Mouse (Mus musculus) brain, adult 2 months (tissue): ENCODE measurements around the gene Ap2m1.

Source experiments
- DNase-seq: peaks from one replicate; pipeline ENCODE4 v3.0.0; 2011; ENCODE audit warnings: low read depth, low spot score

The Ap2m1 gene

DNA sequence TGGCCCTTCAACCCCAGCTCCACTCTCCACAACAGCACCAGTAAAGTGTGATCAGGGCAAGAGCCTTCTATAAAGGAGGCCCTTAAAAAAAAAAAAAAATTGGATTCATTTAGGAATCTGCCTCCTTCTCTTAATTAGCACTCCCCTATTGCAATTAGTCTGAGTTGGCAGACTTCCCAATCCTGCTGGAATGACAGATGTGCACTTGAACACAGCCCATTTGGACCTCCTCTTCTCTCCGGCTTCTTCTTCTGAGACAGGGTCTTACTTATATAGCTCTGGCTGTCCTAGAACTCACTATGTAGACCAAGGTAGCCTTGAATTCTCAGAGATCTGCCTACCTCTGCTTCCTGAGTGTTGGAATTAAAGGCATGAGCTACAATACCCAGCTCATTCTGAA lies 5.9 kb upstream of the Ap2m1 start:
- peak; percentile 47 for DNase-seq

DNA sequence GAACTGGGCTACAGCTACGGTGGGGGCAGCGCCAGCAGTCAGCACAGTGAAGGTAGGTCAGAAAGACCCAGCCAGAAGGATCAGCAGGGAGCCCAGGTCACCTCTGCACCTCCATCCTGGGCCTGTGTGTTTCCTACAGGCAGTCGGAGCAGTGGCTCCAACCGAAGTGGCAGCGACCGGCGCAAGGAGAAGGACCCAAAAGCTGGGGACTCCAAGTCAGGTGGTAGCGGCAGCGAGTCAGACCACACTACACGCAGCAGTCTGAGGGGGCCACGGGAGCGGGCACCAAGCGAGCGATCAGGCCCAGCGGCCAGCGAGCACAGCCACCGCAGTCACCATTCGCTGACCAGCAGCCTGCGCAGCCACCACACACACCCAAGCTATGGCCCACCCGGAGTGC lies 4.3 kb upstream of the Ap2m1 start:
- no peak for DNase-seq

DNA sequence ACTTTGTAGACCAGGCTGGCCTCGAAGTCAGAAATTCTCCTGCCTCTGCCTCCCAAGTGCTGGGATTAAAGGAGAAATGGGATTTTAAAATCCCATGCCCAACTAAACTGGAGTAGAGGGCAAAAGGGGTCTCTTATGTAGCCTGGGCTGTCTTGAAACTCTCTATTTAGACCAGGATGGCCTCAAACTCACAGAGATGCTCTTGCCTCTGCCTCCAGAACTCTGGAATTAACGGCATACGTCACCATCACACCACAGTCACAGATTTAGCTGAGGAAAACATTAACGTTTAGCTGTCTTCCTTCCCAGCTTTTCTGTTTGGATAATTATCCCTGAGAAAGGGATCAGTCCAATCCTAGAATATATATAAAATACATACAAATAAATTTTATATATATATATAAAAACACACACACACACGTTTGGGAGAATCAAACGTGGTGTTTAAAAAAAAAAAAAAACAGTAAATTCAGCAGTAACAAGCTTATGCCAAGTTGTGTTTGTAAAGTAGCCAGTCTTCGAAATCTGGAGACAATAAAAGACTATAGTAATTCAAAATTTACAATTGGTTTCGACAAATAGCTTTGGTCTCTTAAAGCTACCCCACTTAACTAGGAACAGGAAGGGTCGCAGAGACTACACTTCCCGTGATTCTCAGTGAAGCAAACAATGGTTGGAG lies 522 bp upstream of the Ap2m1 start:
- no peak for DNase-seq

DNA sequence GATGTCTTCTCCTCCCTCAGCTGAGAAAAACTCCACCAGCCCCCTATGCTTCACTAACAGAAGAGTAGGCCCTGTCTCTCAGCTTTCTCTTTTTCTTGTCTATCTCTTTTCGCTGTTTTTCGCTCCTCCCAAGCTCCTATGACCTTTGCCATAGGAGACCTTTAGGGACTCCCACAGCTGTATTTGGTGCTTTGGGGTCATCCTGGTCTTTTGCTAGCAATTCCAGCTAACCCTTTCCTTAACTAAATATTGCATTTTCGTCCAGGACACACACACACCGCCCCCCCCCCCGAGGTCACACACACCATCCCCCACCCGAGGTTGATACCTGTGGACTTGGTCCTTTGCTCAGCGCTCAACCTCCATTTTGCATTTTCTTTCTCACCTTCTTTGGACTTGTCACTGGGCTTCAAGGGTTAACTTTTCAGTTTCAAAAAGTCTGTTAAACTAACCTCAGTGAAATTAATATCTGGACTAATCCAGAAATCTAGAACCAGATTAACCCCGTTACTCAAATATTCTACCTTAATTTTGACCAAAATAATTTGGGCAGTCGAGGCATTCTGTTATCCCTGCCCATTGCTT lies 895 bp downstream of the Ap2m1 start:
- no peak for DNase-seq

DNA sequence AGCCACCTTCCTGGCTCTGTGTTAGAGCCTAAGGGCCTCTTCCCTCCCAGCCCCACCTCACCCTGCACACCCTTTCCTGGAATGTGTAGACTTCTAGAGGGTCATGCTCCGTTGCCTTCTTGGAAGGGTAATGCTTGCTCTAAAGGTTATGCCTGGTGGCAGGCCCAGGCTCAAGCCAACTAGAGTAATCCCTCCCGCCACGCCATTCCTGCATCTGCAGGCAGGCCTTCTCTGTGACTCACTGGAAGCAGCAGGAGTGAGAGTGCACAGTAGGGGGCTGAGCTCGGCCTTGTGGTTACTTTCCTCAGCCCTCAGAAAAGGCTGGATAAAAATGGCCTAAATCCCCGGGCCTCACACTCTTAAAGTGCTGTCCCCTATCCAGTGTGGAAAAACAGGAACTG lies 1.8 kb downstream of the Ap2m1 start:
- peak; percentile 73 for DNase-seq

DNA sequence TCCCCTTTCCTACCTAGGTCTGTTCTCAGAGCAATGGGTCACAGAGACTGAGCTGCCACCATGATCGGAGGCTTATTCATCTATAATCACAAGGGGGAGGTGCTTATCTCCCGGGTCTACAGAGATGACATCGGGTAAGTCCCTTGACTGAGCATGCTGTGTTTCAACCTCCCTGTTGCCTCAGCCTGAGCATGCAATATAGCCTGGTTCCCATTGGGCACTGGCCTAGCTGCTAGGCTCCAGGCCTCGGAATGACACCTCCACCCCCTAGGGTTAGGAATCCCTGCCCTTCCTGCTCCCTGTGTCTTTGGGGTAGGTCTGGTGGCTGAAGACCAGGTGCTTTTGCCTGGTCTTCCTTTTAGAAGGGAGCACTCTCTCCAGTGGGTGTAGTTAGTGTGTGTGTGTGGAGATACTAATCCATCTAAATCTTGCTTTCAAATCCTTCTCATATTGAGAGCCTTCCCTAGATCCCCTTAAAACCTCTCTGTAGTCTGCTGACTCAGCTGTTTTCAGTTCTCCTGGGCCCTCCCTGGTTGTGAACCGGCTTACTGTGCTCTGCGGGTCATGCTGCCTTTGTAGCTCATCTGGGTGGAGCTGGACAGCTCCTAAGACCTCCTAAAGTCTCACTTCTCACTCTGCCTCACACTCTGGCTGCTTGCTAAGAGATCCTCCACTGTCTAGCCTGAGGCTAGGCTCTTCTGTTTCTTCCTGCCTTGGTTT lies 2.5 kb downstream of the Ap2m1 start:
- DNase-seq, result no peak

DNA sequence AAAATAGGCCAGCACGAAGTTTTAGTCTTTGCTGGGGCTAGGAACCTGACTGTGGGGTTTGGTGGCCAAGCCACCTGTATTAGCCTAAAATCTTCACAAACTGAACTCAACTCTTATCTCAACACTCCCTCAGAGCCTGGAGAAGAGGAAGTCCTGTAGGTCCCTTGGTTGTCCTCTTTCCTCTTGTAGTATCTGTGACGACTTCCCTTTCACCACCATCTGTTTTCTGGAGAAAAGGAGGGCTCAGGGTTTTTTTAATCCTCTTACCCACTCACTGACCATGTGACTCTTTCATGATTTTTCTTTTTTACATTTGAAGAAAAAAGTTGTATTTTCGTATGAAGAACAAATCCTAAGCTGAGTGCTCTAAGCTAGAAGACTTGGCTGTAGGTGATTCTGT lies 4.4 kb downstream of the Ap2m1 start:
- no peak for DNase-seq

DNA sequence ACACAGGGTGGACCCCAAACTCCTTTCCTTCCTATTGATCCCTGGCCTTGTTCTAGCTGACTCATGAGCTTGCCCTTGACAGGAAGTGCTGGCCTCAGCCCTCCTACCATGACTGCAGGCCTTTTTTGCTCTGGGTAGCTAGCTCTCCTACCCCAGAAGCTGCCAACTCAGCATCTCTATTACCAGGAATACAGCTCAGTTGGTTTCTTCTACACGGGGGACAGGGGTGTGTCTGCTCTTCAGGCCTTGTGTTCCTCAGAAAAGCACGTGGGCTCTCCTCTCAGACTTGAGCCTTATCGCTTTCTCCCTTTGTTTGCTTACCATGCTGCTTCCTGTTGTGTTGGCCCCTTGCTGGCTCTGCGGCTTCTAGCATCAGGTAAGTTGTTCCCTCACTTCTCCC lies 5.2 kb downstream of the Ap2m1 start:
- DNase-seq, result no peak

DNA sequence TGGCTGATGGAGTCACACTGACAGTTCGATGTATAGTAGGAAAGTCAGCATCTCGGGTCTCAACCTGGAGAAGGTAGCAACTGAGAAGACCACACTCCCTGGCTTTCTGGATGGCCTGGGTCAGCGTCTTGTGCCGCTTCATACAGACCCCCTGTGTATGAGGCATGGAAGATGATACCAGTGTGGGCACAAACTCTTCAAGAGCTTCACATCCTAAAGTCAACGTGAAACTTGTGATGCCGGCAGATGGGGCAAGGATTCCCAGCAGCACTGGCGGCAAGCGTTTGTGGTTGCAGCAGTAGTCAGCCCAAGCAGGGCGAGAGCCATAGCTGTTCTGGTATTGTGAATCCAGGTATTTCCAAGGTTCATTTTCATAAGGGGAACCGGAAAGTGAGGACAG lies 10.4 kb downstream of the Ap2m1 start:
- DNase-seq, result no peak

DNA sequence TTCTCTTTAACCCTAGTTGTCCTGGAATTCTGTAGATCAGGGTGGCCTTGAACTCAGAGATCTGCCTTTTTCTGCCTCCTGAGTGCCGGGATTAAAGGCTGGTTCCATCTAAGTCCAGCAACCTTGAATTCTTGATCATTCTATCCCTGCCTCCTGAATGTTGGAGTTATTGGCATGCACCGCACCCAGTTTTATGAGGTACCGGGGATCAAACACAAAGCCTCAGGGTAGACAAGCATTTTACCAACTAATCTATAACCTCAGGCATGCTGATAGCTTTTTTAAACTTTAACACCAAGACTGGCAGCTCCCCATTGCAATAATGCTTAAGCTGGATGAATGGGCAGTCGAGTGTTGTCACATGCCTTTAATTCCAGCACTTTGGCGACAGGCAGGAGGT lies 12.1 kb downstream of the Ap2m1 start:
- DNase-seq, result no peak

DNA sequence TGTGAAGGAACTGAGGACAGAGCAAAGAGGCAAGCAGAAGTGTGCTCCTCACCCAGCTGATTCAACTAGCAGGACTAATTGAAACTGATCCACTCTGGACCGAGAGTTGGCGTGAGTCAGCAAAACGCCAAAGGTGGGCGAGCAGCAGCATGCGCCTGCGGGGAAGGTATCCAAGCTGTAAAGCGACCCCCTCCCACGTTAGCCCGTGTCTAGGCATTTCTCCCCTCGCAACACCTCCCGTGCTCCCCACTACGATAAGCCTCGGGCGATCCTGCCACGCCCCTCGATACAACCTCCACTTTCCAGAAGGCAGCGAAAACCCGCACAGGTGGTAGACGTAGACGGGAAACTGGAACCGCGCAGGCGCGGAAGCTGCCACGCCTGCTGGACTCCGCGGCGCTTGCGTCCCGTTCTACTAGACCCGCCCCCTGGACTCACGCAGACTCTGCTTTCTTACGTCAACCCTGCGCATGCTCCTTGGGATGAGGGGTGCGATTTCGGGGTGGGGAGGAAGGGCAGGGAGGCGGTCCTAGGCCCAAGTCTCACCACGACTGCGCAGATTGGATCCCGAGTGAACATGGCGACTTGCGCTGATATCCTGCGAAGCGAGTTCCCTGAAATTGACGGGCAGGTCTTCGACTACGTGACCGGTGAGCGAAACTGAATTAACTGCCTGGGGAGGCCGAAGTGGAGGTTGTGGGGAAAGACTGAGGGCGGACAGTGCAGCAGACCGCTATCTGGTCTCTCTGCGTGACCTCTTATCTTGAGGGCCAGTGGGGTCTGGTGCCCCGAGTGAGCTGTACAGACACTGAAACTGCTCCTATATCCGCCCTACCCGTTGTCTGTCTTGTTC lies 13.0 kb downstream of the Ap2m1 start, which contains the start of gene Abcf3:
TSS of gene Abcf3 (plus strand) at position 482 of the 853 bp plus-strand sequence.
- peak; percentile 100 for DNase-seq

DNA sequence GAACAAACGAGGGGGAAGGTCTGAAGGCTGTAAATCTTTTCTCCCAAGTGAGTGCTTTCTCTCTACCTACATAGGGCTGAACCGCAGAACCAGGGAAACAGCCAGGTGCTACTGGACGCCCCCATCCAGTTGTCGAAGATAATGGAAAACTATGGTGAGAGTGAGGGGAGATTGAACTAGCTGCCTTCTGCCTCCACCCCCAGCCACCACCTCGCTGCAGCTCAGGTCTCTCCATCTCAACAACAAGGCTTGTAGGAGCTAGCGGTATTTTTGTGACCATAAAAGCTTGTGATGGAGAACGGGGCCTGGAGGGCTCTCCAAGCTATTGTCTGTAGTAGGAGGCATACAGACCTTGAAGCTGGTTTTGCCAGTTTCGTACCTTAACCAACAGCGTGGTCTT lies 13.9 kb downstream of the Ap2m1 start:
- no peak for DNase-seq

DNA sequence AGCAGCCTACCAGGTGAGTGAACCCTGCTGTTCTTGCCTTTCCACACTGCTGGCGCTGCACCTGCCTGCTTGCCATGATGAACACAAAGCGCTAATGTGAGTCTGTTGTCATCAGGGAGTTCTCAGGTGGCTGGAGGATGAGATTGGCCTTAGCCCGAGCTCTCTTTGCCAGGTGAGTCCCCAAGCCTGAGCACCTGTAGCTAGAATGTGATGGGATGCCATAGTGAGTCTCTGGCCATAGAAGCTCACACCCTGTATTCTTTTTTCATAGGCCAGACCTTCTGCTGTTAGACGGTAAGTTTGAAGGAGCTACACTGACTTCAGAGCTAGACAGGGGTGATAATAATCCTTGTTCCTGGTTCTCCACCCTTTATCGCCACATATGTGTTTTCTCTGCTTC lies 16.4 kb downstream of the Ap2m1 start:
- DNase-seq, result no peak

DNA sequence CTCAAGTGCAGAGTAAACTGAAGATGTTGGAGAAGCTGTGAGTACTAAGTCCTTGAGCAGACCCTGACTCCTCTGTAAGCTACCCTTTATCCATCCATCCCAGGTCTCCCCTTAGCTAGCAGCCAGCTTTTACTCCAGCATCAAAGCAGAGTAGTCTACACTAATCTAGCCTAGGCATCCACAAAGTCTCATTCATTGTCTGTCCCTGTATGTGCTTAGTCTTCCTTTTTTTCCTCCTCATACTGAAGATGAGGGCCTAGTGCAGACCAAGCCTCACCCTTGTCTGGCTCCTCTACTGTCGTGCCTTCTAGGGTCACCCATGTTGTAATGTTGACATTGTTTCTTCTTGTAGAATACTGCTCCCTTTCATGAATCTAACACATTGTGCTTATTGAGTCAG lies 17.3 kb downstream of the Ap2m1 start:
- DNase-seq, result no peak

DNA sequence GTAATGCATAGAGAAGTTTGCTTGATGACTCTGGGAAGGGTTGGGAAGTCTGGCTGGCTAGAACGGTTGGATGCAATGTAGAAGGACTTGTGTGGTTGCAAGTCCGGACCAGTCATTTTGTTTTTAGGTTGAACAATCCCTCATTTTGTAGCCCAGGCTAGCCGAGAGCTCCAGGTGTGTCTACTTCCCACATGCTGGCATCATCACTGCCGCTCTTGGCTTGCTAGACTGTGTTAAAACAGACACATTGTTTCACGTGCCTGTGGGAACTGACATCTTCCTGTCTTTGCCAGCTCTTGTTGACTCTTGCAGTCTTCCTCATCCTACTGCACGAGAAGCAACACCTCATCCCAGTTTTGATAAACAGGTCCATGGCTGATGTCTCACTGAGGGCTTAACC lies 19.7 kb downstream of the Ap2m1 start:
- DNase-seq, result no peak

DNA sequence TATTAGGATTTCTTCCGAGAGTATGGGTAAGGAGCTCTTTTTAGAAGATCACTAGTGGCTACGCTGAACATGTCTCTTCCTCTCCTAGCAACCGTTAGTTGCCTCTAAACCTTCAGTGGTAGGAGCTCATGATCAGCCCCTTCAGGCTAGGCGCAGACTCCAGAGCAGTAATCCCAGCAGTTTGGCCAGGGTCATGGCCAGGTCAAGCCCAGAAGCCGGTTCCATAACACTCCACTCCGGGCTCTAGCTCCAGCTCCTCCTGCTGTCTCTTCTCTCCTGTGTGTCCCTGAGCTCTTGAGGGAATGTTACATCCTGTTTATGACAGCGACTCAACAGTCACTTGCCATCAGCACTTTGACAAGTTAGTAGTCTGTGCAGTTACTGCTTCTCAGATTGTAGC lies 22.1 kb downstream of the Ap2m1 start:
- no peak for DNase-seq

DNA sequence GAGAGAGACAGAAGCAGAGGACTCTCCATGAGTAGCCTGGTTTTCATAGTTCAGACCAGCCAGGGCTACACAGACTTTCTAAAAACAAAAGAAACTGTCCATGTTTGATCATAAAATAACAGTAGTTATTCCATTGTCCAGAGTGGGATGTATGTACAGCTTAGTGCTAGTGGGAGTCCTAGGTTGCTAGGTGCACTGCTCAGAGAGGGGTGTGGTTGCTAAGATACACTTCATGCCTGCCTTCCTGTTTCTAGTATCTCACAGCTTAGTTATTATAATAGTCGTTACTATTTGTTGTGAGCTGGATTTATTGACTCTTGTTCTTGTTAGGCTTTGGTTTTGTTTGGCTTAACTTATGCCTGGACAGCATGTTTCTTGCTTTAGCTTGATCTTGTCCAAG lies 29.8 kb downstream of the Ap2m1 start:
- peak; percentile 24 for DNase-seq

DNA sequence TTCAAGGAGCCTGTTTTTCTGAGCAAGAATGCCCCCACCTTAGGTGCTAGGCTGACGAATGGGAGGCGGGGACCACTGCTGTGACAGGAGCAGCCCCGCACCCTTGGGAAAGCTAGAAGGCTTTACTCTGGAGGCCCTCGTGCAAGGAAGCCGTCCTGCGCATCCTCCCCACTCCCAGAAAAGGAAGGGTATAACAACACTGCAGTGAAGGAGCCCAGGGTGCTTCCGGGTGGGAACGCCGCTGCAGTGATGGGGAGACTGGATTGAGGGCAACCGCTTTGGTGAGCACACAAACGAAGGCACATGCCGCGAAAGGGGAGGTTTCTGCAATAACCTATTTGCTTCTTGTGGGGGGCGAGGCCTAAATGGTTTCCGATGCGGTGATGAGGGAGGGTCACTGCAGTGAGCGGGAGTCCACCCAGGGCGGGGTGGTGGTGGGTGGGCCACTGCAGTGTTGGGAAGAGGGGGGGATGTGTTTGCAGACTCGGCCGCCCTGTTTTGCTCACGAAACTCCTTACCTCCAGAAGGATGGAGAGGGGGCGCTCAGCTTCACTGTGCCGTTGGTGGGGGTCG lies 54.2 kb downstream of the Ap2m1 start, which contains the start of gene Vwa5b2:
TSS of gene Vwa5b2 (plus strand) at position 106 of the 573 bp plus-strand sequence.
- DNase-seq, result peak; percentile 66

DNA sequence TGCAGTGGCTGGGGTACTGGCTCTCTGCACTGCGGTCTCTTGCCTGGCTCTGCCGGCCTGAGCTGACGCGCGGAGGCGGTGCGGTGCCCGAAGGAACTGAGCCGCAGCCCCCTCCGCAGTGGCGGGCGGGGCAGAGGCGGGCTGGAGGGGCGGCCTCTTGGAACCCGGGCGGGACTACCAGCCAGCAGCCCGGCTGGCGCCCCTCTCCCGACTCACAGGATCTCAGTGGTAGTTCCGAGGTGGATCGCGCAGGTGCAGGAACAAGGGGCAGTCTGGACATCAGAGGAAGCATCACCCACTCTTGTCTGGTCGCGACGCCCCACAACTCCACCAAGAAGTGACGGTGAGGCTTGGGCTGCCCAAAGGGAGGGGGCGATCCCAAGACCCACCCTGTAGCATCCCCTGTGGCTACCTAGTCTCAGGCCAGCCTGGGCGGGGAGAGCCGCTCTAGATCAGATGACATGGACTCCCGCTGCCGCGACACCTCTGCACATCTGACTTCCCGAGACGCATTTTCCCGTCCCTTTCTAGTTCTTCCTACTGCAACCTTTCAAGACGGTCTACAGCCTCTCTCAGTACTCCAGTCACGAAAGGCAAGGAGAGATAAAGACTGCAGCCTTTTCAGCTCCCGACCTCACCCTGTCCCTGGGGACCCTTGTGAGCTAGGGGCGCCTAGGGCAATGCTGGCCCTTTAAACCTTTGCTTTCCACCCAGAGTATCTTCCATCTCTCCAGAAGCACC lies 54.8 kb downstream of the Ap2m1 start:
- peak; percentile 78 for DNase-seq

DNA sequence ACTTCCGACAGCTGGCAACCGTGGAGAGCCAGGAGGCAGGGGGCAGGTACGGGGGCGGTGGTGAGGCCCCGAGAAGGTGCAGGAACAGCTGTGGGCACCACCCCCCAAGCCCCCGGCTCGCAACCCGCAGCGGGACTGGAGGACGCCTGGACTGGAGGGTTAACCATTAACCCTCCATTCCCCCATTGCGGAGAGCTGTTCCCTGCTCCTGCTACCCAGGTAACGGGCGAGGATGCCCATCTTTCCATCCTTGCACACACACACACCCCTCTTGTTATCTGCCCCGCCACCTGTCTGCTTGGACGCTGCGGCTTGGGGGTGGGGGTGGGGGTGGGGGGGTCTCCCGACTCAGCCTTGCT lies 55.4 kb downstream of the Ap2m1 start:
- no peak for DNase-seq

DNA sequence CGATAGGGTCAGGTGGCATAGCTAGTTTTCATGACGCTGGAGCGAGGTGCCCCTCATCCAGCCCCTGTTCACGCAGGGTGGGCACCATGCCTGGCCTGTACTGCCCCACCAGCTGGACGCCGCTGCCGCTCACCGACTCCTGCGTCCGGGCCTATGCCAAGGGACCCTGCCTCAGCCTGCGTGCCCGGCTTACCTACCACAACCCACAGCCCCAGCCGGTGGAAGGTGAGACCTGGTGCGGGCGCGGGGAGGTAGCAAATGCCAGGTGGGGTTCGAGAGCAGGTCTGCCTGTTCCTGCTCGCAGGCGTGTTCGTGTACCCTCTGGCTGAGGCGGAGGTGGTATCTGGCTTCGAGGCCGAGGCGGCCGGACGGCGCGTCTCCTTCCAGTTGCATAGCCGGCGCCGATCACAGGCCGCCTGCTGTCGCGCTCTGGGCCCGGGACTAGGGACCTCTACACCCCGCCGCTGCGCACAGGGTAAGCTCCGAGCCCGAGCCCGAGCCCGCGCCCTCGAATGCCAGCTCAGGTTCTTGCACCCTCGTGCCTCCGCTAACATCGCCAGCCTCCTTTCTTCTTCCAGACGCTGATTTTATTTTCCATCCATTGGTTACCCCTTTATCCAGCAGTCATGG lies 55.9 kb downstream of the Ap2m1 start:
- DNase-seq, result no peak
